Mouse (Mus musculus) adrenal gland, postnatal 14 days (tissue): ENCODE measurements around the gene Ptk7. TPM values are rescaled to one million over a fixed set of nuclear protein-coding genes. Genes with fewer than 3 reads are reported as not detected.
A peak's percentile ranks its signal among the peaks of the same experiment; 100 is the strongest.

Experiments
- DNase-seq: peaks from one replicate; pipeline ENCODE4 v3.0.0; 2021; ENCODE audit warnings: mixed read lengths
- total RNA-seq: library from RNA; stranded (reverse); gene quantifications from 2 replicates; pipeline ENCODE4 v1.2.3, GENCODE M21; 2021

Gene Ptk7
- total RNA-seq, 1 experiment from 2014 or later = 13.8 TPM

GRCm38 (mm10) chr17:46644916-46645475 is 15.7 kb upstream of the Ptk7 start:
- peak; percentile 87 for DNase-seq

- no peak for DNase-seq
Observed at GRCm38 (mm10) chr17:46644152-46644805, 15.0 kb upstream of the Ptk7 start.

- no peak for DNase-seq
Observed at GRCm38 (mm10) chr17:46642060-46642459, 12.8 kb upstream of the Ptk7 start.

DNA sequence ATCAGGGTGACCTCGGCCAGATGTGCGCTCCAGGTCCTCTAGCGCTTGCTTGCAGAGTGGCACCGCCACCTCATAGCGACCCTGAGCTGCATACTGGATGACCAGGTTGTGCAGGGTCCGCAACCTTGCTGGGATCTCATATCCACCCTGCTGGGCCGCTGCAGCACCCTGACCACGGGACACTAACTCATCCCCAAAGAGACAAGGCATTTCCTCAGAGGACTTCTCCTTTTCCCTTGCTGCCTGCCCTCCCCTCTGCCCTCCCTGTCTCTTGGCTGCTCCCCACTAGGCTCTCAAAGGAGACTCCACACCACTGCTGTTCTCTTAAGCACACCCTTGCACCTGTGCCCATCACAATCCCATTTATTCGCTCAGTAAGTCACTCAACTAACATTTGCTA is 10.6 kb upstream of the Ptk7 start:
- no peak for DNase-seq

- DNase-seq = peak; percentile 77
Observed at GRCm38 (mm10) chr17:46636831-46637523, 7.7 kb upstream of the Ptk7 start.

GRCm38 (mm10) chr17:46629685-46630441 is 559 bp upstream of the Ptk7 start:
- DNase-seq = peak; percentile 45

DNA sequence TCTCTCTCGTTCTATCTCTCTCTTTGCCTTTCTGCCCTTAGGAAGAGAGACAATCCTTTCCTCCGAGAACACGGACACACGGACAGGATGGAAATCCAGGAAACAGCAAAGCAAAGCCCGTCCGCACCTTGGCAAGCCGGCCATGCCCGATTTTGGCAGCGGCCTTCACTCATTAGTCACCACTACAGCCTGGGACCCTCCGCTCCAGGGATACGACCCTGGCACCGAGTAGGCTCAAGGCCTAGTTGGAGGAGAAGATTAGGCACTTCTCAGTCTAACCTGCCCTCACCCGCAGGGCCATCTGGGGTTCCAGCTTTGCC is 873 bp downstream of the Ptk7 start:
- DNase-seq = no peak

- DNase-seq = no peak
Observed at GRCm38 (mm10) chr17:46627409-46627808, 1.9 kb downstream of the Ptk7 start.

- no peak for DNase-seq
Observed at GRCm38 (mm10) chr17:46624598-46624997, 4.7 kb downstream of the Ptk7 start.

DNA sequence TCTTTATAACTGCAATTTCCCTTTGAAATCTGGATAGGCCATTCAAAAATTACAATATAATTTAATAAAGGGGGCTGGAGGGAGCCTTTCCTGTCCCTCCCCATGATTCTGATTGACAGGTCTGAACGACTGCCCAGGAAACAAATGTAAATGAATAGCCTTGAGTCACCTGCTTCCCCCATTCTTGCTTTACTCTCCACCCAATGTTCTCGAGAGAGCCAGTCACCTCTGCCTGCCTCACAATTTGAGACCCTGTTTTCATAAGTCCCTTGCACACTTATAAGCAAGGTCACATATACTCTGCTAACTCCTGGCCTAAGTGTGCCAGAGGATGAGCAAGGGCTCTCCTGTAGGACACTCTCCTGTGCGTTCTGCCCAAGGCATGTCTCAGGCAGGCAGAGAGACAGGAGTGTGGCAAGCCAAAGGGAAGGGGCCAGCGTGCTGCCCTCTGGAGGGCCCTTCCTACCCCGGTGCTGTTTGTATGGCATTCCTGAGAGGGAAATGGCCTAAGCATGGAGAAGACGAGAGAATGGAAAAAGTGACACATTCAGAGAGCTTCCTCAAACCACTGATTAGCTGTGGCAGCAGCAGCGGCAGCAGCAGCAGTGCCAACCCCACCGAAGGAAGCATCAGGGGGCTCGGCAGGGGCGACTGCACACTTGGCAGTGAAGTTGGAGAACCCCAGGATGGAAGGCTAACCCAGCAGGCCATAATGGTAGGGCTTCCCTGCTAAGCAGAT is 5.3 kb downstream of the Ptk7 start:
- no peak for DNase-seq

- no peak for DNase-seq
Observed at GRCm38 (mm10) chr17:46622269-46622668, 7.0 kb downstream of the Ptk7 start.

GRCm38 (mm10) chr17:46621324-46621723 is 8.0 kb downstream of the Ptk7 start:
- DNase-seq = peak; percentile 78

GRCm38 (mm10) chr17:46619683-46620357 is 9.5 kb downstream of the Ptk7 start:
- DNase-seq = no peak

- no peak for DNase-seq
Observed at GRCm38 (mm10) chr17:46618769-46619682, 10.3 kb downstream of the Ptk7 start.

- DNase-seq = no peak
Observed at GRCm38 (mm10) chr17:46618394-46618768, 10.9 kb downstream of the Ptk7 start.

DNA sequence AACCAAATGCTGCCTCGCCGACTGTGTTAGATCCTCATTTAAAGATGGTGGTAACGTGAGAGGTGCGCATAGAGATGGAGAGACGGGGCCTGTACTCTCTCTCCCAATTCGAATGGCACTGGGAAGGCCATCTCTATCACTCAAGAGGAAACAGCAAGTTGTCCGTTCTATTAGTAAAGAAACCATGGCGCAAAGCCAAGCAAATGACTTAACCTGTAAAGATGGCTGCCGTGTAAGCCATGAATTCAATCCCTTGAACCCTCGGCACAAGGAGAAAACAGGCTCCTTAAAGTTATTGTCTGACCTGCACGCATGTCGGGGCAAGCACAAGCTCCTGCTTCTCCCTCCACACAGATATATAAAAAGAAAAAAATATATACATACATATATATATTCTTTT is 11.5 kb downstream of the Ptk7 start:
- DNase-seq = no peak

DNA sequence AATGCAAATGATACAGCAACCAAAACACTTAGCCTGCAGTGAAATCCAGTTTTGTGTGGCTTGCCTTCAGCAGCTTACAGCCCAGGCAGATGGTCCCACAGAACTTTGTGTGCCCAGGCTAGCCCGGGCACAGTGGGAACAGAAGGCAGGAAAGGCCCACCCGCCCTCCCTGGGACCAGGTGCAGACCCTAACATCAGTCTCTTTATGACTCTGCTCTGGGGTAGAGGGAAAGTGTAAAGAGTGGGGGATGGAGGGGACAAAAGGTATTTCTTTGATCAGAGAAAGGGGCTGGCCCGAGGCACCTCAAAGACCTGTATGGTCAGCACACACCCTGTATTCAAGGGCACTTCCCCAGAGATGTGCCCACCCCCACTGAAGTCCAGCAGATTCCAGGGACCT is 16.1 kb downstream of the Ptk7 start:
- no peak for DNase-seq

DNA sequence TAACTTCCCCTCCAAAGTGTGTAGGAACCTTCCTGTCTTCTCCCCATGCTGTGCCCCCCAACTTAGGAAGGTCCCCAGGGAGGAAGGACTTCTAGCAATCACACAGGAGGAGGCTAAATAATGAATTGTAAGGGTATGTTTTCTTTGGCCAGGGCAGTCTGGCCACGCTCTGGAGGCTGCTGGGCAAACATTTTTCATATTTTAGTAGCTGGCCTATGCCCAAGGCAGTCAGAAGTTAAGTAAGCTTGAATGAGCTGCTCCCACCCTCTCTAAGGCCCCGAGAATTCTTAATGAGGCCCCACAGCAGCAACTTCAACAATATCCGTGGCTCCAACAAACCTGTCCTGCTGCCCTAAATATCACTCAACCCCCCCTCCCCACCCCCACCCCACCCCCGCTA is 16.5 kb downstream of the Ptk7 start:
- peak; percentile 49 for DNase-seq

GRCm38 (mm10) chr17:46612189-46612588 is 17.1 kb downstream of the Ptk7 start:
- DNase-seq = no peak

DNA sequence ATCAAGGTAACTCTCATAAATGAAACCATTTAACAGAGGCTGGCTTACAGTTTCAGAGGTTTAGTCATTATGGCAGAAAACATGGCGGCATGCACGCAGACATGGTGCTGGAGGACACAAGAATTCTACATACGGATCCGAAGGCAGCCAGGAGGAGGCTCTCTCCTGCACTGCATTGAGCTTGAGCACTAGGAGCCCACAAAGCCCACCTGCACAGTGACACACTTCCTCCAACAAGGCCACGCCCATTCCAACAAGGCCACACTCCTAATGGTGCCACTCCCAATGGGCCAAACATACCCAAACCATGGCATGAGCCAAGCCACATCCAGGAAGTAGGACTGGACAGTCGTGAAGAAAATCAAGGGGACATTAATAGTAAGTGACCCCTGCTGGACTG is 18.0 kb downstream of the Ptk7 start:
- no peak for DNase-seq
